Mouse (Mus musculus): ENCODE results near the gene Uri1. TPM values are rescaled to one million over a fixed set of nuclear protein-coding genes. Genes with fewer than 3 reads are reported as not detected.

Uri1 gene
- polyA plus RNA-seq, 1 experiment: 36.2 TPM

- TF ChIP-seq POLR2A (IDR thresholded peaks at IDR 0.05; ENCODE audit: extremely low read depth, insufficient read depth, low read length): no peak
- no peak for TF ChIP-seq CTCF (IDR thresholded peaks at IDR 0.05; ENCODE audit: extremely low read depth, insufficient read depth, low read length)
- Histone ChIP-seq H3K4me3 (ENCODE audit: insufficient read depth, low read length) (no peak overlapping the region), H3K4me1 (ENCODE audit: control insufficient read depth, insufficient read depth, low read length) (no peaks in the 10 kb centered on the region), H3K27ac (ENCODE audit: insufficient read depth, low read length) (no peak overlapping the region)
These were observed 23.9 kb upstream of the Uri1 start for GRCm38 (mm10) chr7:38047229-38047628.

- H3K4me3 ChIP-seq (ENCODE audit: insufficient read depth, low read length): no peak overlapping the region
- no peaks in the 10 kb centered on the region for H3K4me1 ChIP-seq (ENCODE audit: control insufficient read depth, insufficient read depth, low read length)
- TF ChIP-seq CTCF (IDR thresholded peaks at IDR 0.05; ENCODE audit: extremely low read depth, insufficient read depth, low read length) (no peak), POLR2A (IDR thresholded peaks at IDR 0.05; ENCODE audit: extremely low read depth, insufficient read depth, low read length) (no peak)
- H3K27ac ChIP-seq (ENCODE audit: insufficient read depth, low read length): no peak overlapping the region
These were observed 17.9 kb upstream of the Uri1 start for GRCm38 (mm10) chr7:38041244-38041643.

GRCm38 (mm10) chr7:38037586-38037985, 14.2 kb upstream of the Uri1 start:
- H3K4me1 ChIP-seq (ENCODE audit: control insufficient read depth, insufficient read depth, low read length): no peaks in the 10 kb centered on the region
- H3K4me3 ChIP-seq (ENCODE audit: insufficient read depth, low read length): no peak overlapping the region
- no peak overlapping the region for H3K27ac ChIP-seq (ENCODE audit: insufficient read depth, low read length)
- TF ChIP-seq POLR2A (IDR thresholded peaks at IDR 0.05; ENCODE audit: extremely low read depth, insufficient read depth, low read length): no peak
- TF ChIP-seq CTCF (IDR thresholded peaks at IDR 0.05; ENCODE audit: extremely low read depth, insufficient read depth, low read length): no peak

- no peak for TF ChIP-seq CTCF (IDR thresholded peaks at IDR 0.05; ENCODE audit: extremely low read depth, insufficient read depth, low read length)
- TF ChIP-seq POLR2A (IDR thresholded peaks at IDR 0.05; ENCODE audit: extremely low read depth, insufficient read depth, low read length): no peak
- H3K4me1 ChIP-seq (ENCODE audit: control insufficient read depth, insufficient read depth, low read length): no peaks in the 10 kb centered on the region
- no peak overlapping the region for H3K4me3 ChIP-seq (ENCODE audit: insufficient read depth, low read length)
- no peak overlapping the region for H3K27ac ChIP-seq (ENCODE audit: insufficient read depth, low read length)
These were observed 7.8 kb upstream of the Uri1 start for GRCm38 (mm10) chr7:38031183-38031582.

GRCm38 (mm10) chr7:38030606-38031005, 7.3 kb upstream of the Uri1 start:
- Histone ChIP-seq H3K4me3 (ENCODE audit: insufficient read depth, low read length) (no peak overlapping the region), H3K27ac (ENCODE audit: insufficient read depth, low read length) (no peak overlapping the region), H3K4me1 (ENCODE audit: control insufficient read depth, insufficient read depth, low read length) (no peaks in the 10 kb centered on the region)
- TF ChIP-seq POLR2A (IDR thresholded peaks at IDR 0.05; ENCODE audit: extremely low read depth, insufficient read depth, low read length): no peak

GRCm38 (mm10) chr7:38029986-38030385, 6.6 kb upstream of the Uri1 start:
- no peak overlapping the region for H3K27ac ChIP-seq (ENCODE audit: insufficient read depth, low read length)
- TF ChIP-seq POLR2A (IDR thresholded peaks at IDR 0.05; ENCODE audit: extremely low read depth, insufficient read depth, low read length) (no peak), CTCF (IDR thresholded peaks at IDR 0.05; ENCODE audit: extremely low read depth, insufficient read depth, low read length) (no peak)
- H3K4me3 ChIP-seq (ENCODE audit: insufficient read depth, low read length): no peak overlapping the region
- H3K4me1 ChIP-seq (ENCODE audit: control insufficient read depth, insufficient read depth, low read length): no peaks in the 10 kb centered on the region

- Histone ChIP-seq H3K4me1 (ENCODE audit: control insufficient read depth, insufficient read depth, low read length) (no peaks in the 10 kb centered on the region), H3K27ac (ENCODE audit: insufficient read depth, low read length) (no peak overlapping the region), H3K4me3 (ENCODE audit: insufficient read depth, low read length) (no peak overlapping the region)
- TF ChIP-seq POLR2A (IDR thresholded peaks at IDR 0.05; ENCODE audit: extremely low read depth, insufficient read depth, low read length) (no peak), CTCF (IDR thresholded peaks at IDR 0.05; ENCODE audit: extremely low read depth, insufficient read depth, low read length) (no peak)
These were observed 5.7 kb upstream of the Uri1 start for GRCm38 (mm10) chr7:38029083-38029482.

- no peaks in the 10 kb centered on the region for H3K4me1 ChIP-seq (ENCODE audit: control insufficient read depth, insufficient read depth, low read length)
- TF ChIP-seq CTCF (IDR thresholded peaks at IDR 0.05; ENCODE audit: extremely low read depth, insufficient read depth, low read length) (no peak), POLR2A (IDR thresholded peaks at IDR 0.05; ENCODE audit: extremely low read depth, insufficient read depth, low read length) (no peak)
- H3K4me3 ChIP-seq (ENCODE audit: insufficient read depth, low read length): no peak overlapping the region
- H3K27ac ChIP-seq (ENCODE audit: insufficient read depth, low read length): no peak overlapping the region
These were observed 4.7 kb upstream of the Uri1 start for GRCm38 (mm10) chr7:38027940-38028600.

- Histone ChIP-seq H3K4me3 (ENCODE audit: insufficient read depth, low read length) (no peak overlapping the region), H3K4me1 (ENCODE audit: control insufficient read depth, insufficient read depth, low read length) (no peaks in the 10 kb centered on the region), H3K27ac (ENCODE audit: insufficient read depth, low read length) (no peak overlapping the region)
- no peak for TF ChIP-seq CTCF (IDR thresholded peaks at IDR 0.05; ENCODE audit: extremely low read depth, insufficient read depth, low read length)
- no peak for TF ChIP-seq POLR2A (IDR thresholded peaks at IDR 0.05; ENCODE audit: extremely low read depth, insufficient read depth, low read length)
These were observed 1.5 kb upstream of the Uri1 start for GRCm38 (mm10) chr7:38024839-38025238.

GRCm38 (mm10) chr7:38019770-38020169, 3.6 kb downstream of the Uri1 start:
- Histone ChIP-seq H3K4me3 (ENCODE audit: insufficient read depth, low read length) (peak overlapping the region; percentile 43), H3K27ac (ENCODE audit: insufficient read depth, low read length) (no peak overlapping the region), H3K4me1 (ENCODE audit: control insufficient read depth, insufficient read depth, low read length) (peaks cover 1% of the 10 kb centered on the region; the same call in 1 of the 2 replicates)
- TF ChIP-seq POLR2A (IDR thresholded peaks at IDR 0.05; ENCODE audit: extremely low read depth, insufficient read depth, low read length) (no peak), CTCF (IDR thresholded peaks at IDR 0.05; ENCODE audit: extremely low read depth, insufficient read depth, low read length) (no peak)
